Mouse (Mus musculus): ENCODE results near the gene Ech1.

Gene Ech1

GRCm38 (mm10) chr7:28820358-28821260, 4.4 kb upstream of the Ech1 start:
- DNase-seq (ENCODE audit: low spot score) = no peak

- DNase-seq (ENCODE audit: low spot score) = peak; percentile 79
These were observed 3.7 kb upstream of the Ech1 start for GRCm38 (mm10) chr7:28821261-28821831.

GRCm38 (mm10) chr7:28822556-28822955, 2.5 kb upstream of the Ech1 start:
- no peak for DNase-seq (ENCODE audit: low spot score)

- DNase-seq (ENCODE audit: low spot score) = no peak
These were observed 1.8 kb upstream of the Ech1 start for GRCm38 (mm10) chr7:28822993-28823903.

- DNase-seq (ENCODE audit: low spot score) = no peak
These were observed 1.1 kb upstream of the Ech1 start for GRCm38 (mm10) chr7:28823932-28824331.

- peak; percentile 35 for DNase-seq (ENCODE audit: low spot score)
These were observed 827 bp downstream of the Ech1 start for GRCm38 (mm10) chr7:28825686-28826401.

GRCm38 (mm10) chr7:28826402-28826772, 1.4 kb downstream of the Ech1 start:
- no peak for DNase-seq (ENCODE audit: low spot score)

- peak; percentile 79 for DNase-seq (ENCODE audit: low spot score)
These were observed 2.3 kb downstream of the Ech1 start for GRCm38 (mm10) chr7:28827338-28827737.

- DNase-seq (ENCODE audit: low spot score) = no peak
These were observed 4.8 kb downstream of the Ech1 start for GRCm38 (mm10) chr7:28829821-28830220.

GRCm38 (mm10) chr7:28830981-28831380, 6.0 kb downstream of the Ech1 start:
- DNase-seq (ENCODE audit: low spot score) = no peak

GRCm38 (mm10) chr7:28831411-28832125, 6.6 kb downstream of the Ech1 start:
- DNase-seq (ENCODE audit: low spot score) = no peak

GRCm38 (mm10) chr7:28832137-28832536, 7.1 kb downstream of the Ech1 start:
- DNase-seq (ENCODE audit: low spot score) = no peak

GRCm38 (mm10) chr7:28833723-28834347, 8.8 kb downstream of the Ech1 start, which contains the start of gene Lgals4:
TSS of gene Lgals4 (plus strand) at chr7:28833854.
- DNase-seq (ENCODE audit: low spot score) = no peak

- DNase-seq (ENCODE audit: low spot score) = no peak
These were observed 11.9 kb downstream of the Ech1 start for GRCm38 (mm10) chr7:28836936-28837335.

- no peak for DNase-seq (ENCODE audit: low spot score)
These were observed 13.3 kb downstream of the Ech1 start for GRCm38 (mm10) chr7:28838331-28838730.

GRCm38 (mm10) chr7:28847273-28847672, 22.3 kb downstream of the Ech1 start:
- DNase-seq (ENCODE audit: low spot score) = no peak

GRCm38 (mm10) chr7:28849700-28850236, 24.8 kb downstream of the Ech1 start:
- no peak for DNase-seq (ENCODE audit: low spot score)

- DNase-seq (ENCODE audit: low spot score) = no peak
These were observed 25.6 kb downstream of the Ech1 start for GRCm38 (mm10) chr7:28850642-28851041.

- DNase-seq (ENCODE audit: low spot score) = no peak
These were observed 34.9 kb downstream of the Ech1 start for GRCm38 (mm10) chr7:28859953-28860352.

- peak; percentile 24 for DNase-seq (ENCODE audit: low spot score)
These were observed 35.9 kb downstream of the Ech1 start for GRCm38 (mm10) chr7:28860898-28861297.
